Mouse (Mus musculus): ENCODE measurements around the gene Lypd3. TPM values are rescaled to one million over a fixed set of nuclear protein-coding genes. Genes with fewer than 3 reads are reported as not detected.
"Not testable (repeated sequence)": the region's sequence is repeated elsewhere in the genome, so short reads cannot be mapped to it uniquely, and the experiment has no call there.

Lypd3 gene
- polyA plus RNA-seq, 1 experiment from 2014 or later, result not detected

GRCm38 (mm10) chr7:24684121-24684520 lies 47.8 kb downstream of the Lypd3 start:
- not testable (repeated sequence) for H3K36me3 ChIP-seq; H3K4me1 ChIP-seq; H3K27me3 ChIP-seq (replicated peaks); ATAC-seq; H3K4me2 ChIP-seq; H3K9me3 ChIP-seq (replicated peaks); H3K27ac ChIP-seq; H3K4me3 ChIP-seq; H3K9ac ChIP-seq
- 54% methylated on average over 7 of the region's 7 CpGs for WGBS (ENCODE audit: insufficient replicate concordance)

- H3K9ac ChIP-seq; H3K36me3 ChIP-seq; H3K4me3 ChIP-seq; ATAC-seq; H3K27ac ChIP-seq; H3K9me3 ChIP-seq (replicated peaks); H3K4me1 ChIP-seq; H3K4me2 ChIP-seq; H3K27me3 ChIP-seq (replicated peaks): not testable (repeated sequence)
- 74% methylated on average over 10 of the region's 10 CpGs for WGBS (ENCODE audit: insufficient replicate concordance)
Observed at GRCm38 (mm10) chr7:24687519-24687918, 51.2 kb downstream of the Lypd3 start.

Other genes starting within 250 kb of the Lypd3 start
- 22.9 and 23.5 TPM in 2 replicates for gene Smg9, start 236.9 kb upstream of the Lypd3 start, polyA plus RNA-seq (2016; fragmentation: Nextera tagmentation; extraction: Ambion mirVana)
- gene Irgc1, start 184.3 kb upstream of the Lypd3 start, polyA plus RNA-seq (2016; fragmentation: Nextera tagmentation; extraction: Ambion mirVana), result not detected in 2 replicates
- 2.6 and 2.8 TPM in 2 replicates for gene Plaur, start 174.1 kb upstream of the Lypd3 start, polyA plus RNA-seq (2016; fragmentation: Nextera tagmentation; extraction: Ambion mirVana)
- 0.28 and 0.35 TPM in 2 replicates for gene Cadm4, start 154.5 kb upstream of the Lypd3 start, polyA plus RNA-seq (2016; fragmentation: Nextera tagmentation; extraction: Ambion mirVana)
- gene Zfp428, start 129.5 kb upstream of the Lypd3 start, polyA plus RNA-seq (2016; fragmentation: Nextera tagmentation; extraction: Ambion mirVana), result 12.4 and 14.2 TPM in 2 replicates
- 0.20 and 0.24 TPM in 2 replicates for gene AC161166.1, start 124.1 kb upstream of the Lypd3 start, polyA plus RNA-seq (2016; fragmentation: Nextera tagmentation; extraction: Ambion mirVana)
- 2.8 and 3.1 TPM in 2 replicates for gene Irgq, start 105.9 kb upstream of the Lypd3 start, polyA plus RNA-seq (2016; fragmentation: Nextera tagmentation; extraction: Ambion mirVana)
- not detected in 2 replicates for gene Pinlyp, start 90.4 kb upstream of the Lypd3 start, polyA plus RNA-seq (2016; fragmentation: Nextera tagmentation; extraction: Ambion mirVana)
- 61.5 and 63.0 TPM in 2 replicates for gene Xrcc1, start 90.3 kb upstream of the Lypd3 start, polyA plus RNA-seq (2016; fragmentation: Nextera tagmentation; extraction: Ambion mirVana)
- gene Ethe1, start 49.0 kb upstream of the Lypd3 start, polyA plus RNA-seq (2016; fragmentation: Nextera tagmentation; extraction: Ambion mirVana), result 15.1 and 17.0 TPM in 2 replicates
- gene Zfp575, start 48.9 kb upstream of the Lypd3 start, polyA plus RNA-seq (2016; fragmentation: Nextera tagmentation; extraction: Ambion mirVana), result 0.41 and 0.57 TPM in 2 replicates
- 0.08 and 0.22 TPM in 2 replicates for gene Phldb3, start 25.8 kb upstream of the Lypd3 start, polyA plus RNA-seq (2016; fragmentation: Nextera tagmentation; extraction: Ambion mirVana)
- not detected in 2 replicates for gene Tex101, start 40.1 kb downstream of the Lypd3 start, polyA plus RNA-seq (2016; fragmentation: Nextera tagmentation; extraction: Ambion mirVana)
- not detected in 2 replicates for gene BC049730, start 72.7 kb downstream of the Lypd3 start, polyA plus RNA-seq (2016; fragmentation: Nextera tagmentation; extraction: Ambion mirVana)
- gene Gm4763, start 90.4 kb downstream of the Lypd3 start, polyA plus RNA-seq (2016; fragmentation: Nextera tagmentation; extraction: Ambion mirVana), result not detected in 2 replicates
- 0.55 and 0.93 TPM in 2 replicates for gene Cd177, start 123.8 kb downstream of the Lypd3 start, polyA plus RNA-seq (2016; fragmentation: Nextera tagmentation; extraction: Ambion mirVana)
- gene Ceacam10, start 140.7 kb downstream of the Lypd3 start, polyA plus RNA-seq (2016; fragmentation: Nextera tagmentation; extraction: Ambion mirVana), result 0.30 and 0.42 TPM in 2 replicates
- gene Gm9844, start 225.7 kb downstream of the Lypd3 start, polyA plus RNA-seq (2016; fragmentation: Nextera tagmentation; extraction: Ambion mirVana), result 3.0 and 3.4 TPM in 2 replicates
- gene Lypd4, start 233.4 kb downstream of the Lypd3 start, polyA plus RNA-seq (2016; fragmentation: Nextera tagmentation; extraction: Ambion mirVana), result not detected in 2 replicates
- gene Dmrtc2, start 233.5 kb downstream of the Lypd3 start, polyA plus RNA-seq (2016; fragmentation: Nextera tagmentation; extraction: Ambion mirVana), result not detected in 2 replicates
- 1,803 and 1,813 TPM in 2 replicates for gene Rps19, start 247.8 kb downstream of the Lypd3 start, polyA plus RNA-seq (2016; fragmentation: Nextera tagmentation; extraction: Ambion mirVana)